Mouse (Mus musculus) layer of hippocampus, adult 9-10 months (tissue): ENCODE data around the gene Kcnip1.

Experiments
- DNase-seq: peaks from one replicate; pipeline ENCODE4 v3.0.0; 2022; ENCODE audit warnings: low spot score

Kcnip1 gene

GRCm38 (mm10) chr11:33756624-33757023 lies 236.3 kb downstream of the Kcnip1 start:
- no peak for DNase-seq

DNA sequence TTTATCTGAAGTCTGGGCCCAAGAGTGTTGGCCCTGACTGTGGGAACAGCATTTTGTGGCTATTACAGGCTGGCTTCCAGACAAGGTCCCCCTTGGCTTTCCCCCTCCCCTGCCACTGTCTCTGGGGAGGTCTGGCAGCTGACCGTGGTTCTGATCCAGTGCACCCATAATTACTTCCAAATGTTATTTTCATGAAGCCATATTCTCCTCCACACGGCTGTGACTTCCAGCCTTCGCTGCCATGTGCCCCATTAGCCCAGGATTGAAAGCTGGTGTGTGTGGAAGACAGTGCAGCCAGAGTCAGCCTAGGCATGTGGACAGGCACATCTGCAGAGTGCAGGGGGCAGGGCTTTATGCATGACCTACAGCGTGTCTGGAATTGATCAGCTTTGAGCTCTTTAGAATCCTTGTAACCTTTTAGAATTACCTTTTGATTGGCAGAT lies 240.5 kb downstream of the Kcnip1 start:
- no peak for DNase-seq

- DNase-seq: no peak
Measured at GRCm38 (mm10) chr11:33751503-33751902, 241.4 kb downstream of the Kcnip1 start.

- DNase-seq: no peak
Measured at GRCm38 (mm10) chr11:33749979-33750378, 243.0 kb downstream of the Kcnip1 start.

DNA sequence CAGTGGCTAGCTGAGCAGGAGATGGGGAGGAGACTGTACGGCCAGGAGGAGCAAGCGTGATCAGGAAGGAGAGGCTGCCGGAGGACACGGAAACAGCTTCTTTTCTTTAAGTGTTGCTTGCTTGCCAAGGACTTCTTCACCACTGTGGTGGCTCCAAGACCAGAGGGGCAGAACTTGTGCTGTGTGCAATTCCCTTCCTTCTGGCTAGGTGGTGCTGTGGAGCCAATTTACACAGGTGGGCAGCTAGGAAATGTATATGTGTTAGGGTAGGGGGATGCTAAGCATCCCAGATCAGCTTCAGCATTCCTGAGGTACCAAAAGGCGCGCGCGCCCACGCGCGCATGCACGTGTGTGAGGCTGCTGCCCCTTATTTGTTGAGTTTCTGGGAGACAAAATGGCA lies 243.5 kb downstream of the Kcnip1 start:
- no peak for DNase-seq

- no peak for DNase-seq
Measured at GRCm38 (mm10) chr11:33748754-33749153, 244.2 kb downstream of the Kcnip1 start.

- DNase-seq: no peak
Measured at GRCm38 (mm10) chr11:33747402-33747955, 245.5 kb downstream of the Kcnip1 start.

- DNase-seq: no peak
Measured at GRCm38 (mm10) chr11:33746402-33746801, 246.6 kb downstream of the Kcnip1 start.

DNA sequence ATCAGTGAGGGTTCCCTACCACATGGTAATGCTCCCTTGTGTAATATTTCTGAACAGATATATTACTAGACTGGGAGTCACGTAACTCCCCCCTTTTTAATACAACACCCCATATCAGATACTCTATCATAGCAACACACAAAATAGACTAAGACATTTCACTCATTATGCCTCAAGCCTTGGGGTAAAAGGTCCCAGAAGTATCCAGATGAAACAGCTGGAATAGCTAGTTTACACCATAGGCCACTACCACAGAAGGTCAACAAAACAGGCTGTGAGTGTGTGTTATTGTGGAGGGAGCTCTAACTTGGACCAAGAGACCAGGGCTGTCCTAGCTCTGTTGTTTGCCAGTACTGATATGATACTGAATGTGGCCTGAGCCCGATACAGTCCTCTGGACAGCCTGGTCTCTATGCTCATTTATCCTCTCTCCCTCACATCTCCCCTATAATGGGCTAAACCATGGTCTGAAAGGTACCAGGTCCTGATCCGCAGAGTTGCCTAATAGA lies 247.1 kb downstream of the Kcnip1 start:
- no peak for DNase-seq

DNA sequence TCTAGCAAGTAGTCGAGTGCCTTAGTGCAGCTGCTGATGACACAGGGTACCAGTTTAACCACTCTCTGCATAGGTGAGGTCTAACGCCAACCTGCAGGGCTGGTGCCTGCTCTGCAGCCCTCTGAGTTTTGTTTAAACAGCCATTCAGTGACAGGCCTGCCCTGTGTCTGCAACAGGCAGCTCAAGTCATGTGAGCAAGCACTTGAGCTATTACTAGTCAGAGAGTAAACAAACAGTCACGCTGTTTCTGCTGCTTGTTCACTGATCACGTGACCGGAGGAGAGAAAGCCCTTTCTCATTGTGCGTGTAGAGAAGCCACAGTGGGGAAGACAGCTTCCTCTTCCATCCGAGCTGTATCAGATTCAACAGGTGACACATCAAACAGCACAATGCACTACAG lies 248.5 kb downstream of the Kcnip1 start:
- no peak for DNase-seq

DNA sequence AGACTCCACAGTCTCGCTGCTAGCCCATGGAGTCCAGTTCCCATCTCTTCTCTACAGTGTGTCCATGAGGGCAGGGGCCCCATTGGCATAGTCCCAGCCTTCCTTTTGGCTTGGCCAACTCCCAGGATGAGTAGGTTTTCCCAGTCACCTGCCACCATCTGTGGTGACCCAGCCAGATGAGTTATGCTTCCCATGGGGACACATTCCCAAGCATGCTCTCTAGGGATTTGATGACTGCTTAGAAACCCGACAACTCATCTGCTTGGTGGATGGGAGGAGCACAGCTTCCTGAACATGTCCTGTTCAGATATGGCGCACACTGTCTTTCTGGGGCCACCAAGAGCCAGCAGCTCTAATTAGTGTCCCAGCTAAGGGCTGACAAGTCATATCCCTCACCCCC lies 252.8 kb downstream of the Kcnip1 start:
- DNase-seq: no peak

DNA sequence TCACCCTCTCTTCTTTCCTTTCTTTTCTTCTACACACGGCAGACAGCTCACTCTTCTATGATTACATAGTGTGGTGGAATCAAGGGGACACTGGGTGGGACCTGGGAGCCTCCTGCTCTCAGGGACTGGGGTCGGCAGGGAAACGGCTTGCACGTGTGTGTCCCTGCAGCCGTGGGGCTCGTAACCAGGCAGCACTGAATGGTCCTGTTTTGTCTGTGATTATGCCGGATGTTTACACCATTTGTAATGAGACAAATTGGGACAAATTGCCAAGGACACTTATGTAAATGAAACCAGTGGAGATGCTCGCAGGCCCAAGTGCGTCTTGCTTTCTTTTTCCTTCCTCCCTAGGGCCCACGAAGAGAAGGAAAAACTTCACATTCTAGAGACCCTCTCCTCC lies 256.5 kb downstream of the Kcnip1 start:
- DNase-seq: no peak

- peak; percentile 90 for DNase-seq
Measured at GRCm38 (mm10) chr11:33733269-33733668, 259.7 kb downstream of the Kcnip1 start.

DNA sequence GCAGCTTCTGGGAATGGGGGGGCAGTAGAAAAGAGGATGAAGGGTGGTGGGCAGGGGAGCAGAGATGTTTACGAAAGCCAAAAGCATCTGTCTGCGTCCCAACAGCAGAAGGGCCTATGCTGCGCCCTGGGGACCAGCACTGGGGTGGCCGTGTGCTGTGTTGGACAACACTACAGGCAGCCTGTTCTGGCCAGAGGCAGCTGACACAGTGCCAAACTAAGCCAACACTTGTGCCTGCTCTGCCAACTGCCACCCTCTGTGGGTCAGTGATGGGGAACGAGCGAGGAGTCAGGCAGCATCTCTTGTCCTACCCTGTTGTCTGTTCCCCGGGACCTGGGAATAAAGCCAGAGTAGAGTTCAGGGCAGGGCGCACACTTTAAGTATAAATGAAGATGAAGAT lies 260.6 kb downstream of the Kcnip1 start:
- no peak for DNase-seq

GRCm38 (mm10) chr11:33721297-33721696 lies 271.7 kb downstream of the Kcnip1 start:
- DNase-seq: no peak

- no peak for DNase-seq
Measured at GRCm38 (mm10) chr11:33706777-33707176, 286.2 kb downstream of the Kcnip1 start.

GRCm38 (mm10) chr11:33701958-33702459 lies 290.9 kb downstream of the Kcnip1 start:
- DNase-seq: no peak

DNA sequence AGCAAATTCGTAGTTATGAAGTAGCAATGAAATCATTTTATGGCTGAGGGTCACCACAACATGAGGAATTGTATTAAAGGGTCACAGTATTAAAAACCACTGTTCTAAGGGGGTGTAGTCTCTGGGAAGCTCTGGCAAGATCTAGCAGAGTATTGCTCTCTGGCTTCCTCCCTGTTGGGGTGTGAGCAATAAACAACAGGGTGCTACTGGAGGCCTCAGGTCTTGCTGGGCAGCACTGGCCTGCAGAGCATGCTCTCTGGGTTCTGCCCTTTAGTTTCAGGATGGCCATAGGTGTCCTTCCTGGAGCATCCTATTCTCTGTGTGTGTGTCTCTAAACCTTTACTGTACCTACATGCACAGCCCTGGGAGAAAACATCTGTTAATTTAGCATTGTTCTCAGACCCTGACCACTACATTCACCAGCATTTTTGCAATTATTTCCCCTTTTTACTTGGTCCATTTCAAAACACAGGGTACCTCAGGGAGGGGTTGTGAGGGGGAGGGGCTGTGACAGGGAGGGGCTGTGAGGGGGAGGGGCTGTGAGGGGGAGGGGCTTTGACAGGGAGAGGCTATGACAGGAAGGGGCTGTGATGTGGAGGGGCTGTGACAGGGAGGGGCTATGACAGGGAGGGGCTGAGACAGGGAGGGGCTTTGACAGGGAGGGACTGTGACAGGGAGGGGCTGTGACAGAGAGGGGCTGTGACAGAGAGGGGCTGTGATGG lies 291.6 kb downstream of the Kcnip1 start:
- DNase-seq: no peak

DNA sequence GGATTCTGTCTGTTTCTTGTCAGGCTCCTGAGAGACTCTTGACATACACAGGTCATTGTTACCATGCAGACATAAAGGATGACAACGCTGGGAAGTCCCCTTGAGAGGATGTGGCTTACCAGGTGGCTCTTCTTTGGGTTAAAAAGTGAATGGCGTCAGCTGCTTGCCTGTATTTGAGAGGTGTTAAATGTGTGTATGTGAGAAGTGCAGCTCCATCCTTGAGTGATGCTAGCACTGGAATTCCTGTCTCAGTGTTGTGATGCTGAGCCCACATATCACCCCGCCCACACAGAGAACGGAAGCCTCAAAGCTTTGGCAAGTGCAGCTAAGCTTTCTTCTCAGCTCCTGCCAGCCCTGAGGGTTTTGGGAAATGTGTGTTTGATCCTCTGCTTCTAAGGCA lies 292.2 kb downstream of the Kcnip1 start:
- peak; percentile 31 for DNase-seq

- DNase-seq: no peak
Measured at GRCm38 (mm10) chr11:33690181-33690580, 302.8 kb downstream of the Kcnip1 start.

GRCm38 (mm10) chr11:33685904-33686303 lies 307.0 kb downstream of the Kcnip1 start:
- no peak for DNase-seq

DNA sequence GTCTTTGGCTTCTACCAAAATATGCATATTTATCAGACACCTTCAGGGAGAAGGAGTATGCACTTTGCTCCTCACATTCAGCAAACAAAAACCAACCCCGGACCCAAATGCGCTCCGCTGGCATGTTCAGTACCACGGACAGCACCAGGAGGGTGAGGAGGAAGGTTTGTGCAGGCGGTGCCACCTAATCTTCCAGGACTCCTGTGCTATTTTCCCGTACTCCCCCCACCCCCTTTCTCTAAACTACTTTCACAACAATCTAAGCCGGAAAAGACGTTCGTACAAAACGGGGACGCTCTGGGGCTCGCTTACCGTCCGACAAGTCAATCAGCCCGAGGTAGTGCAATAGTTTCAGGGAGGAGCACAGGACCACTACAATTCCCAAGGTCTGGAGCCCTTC lies 312.8 kb downstream of the Kcnip1 start:
- no peak for DNase-seq

GRCm38 (mm10) chr11:33670105-33670965 lies 322.6 kb downstream of the Kcnip1 start:
- DNase-seq: no peak
